Mouse (Mus musculus): Measurements from ENCODE around the gene Scap. TPM values are rescaled to one million over a fixed set of nuclear protein-coding genes. Genes with fewer than 3 reads are reported as not detected.

Gene Scap
- total and polyA plus RNA-seq, 2 experiments from 2014 or later: 49.5 to 111 TPM

DNA sequence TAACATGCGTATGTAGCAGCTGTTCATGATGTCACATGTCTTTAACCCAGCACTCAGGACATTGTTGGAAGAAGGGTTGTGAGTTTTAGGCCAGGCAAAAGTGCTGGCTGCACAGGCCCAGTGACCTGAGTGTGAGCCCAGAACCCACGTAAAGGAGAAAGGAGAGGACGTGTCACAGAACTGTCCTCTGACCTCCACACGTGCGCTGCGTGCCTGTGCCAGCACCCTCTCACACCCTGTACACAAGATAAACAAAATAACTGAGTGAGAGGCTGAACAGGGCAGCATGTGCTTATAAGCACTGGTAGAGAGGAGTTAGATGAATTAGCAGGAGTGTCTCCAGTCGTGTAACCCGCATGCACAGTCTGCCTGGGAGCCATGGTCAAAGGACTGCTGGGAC lies 16.6 kb upstream of the Scap start:
- H3K4me2 ChIP-seq (ENCODE audit: low read depth): no peak overlapping the region
- no peaks in the 10 kb centered on the region for H3K4me1 ChIP-seq (ENCODE audit: insufficient read depth)
- ATAC-seq (no peak), DNase-seq (no peak)
- no peaks in the 10 kb centered on the region for H3K9me3 ChIP-seq (ENCODE audit: low read length)
- H3K27ac ChIP-seq (ENCODE audit: low read depth, low read length): no peak overlapping the region
- no peak overlapping the region for H3K4me3 ChIP-seq (ENCODE audit: low read depth, low read length)
- TF ChIP-seq CTCF (IDR thresholded peaks at IDR 0.05; ENCODE audit: low read depth): no peak
- H3K36me3 ChIP-seq (ENCODE audit: insufficient read depth): peaks cover 57% of the 10 kb centered on the region
- WGBS: 98% methylated on average over 8 of the region's 8 CpGs
- no peaks in the 10 kb centered on the region for H3K27me3 ChIP-seq (ENCODE audit: insufficient read depth, low read length)
- H3K9ac ChIP-seq: no peak overlapping the region

DNA sequence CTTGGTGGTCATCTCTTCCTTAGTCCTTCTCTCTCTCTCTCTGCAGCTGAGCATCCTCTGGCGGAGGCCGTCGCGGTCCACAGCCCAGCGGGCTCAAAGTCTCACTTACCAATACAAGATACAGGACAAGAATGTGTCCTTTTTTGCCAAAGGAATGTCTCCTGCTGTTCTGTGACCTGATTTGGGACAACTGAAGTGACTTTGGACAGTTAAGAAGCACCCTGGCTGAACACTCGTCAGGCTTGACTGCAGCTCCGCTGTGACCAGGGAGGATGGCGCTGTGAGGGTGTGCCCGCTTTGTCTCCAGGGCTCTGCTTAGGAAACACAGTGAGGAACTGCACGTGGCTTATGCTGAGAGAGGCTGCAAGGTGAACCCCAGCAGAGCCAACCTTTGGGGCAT lies 12.3 kb upstream of the Scap start:
- H3K4me1 ChIP-seq (ENCODE audit: insufficient read depth): no peaks in the 10 kb centered on the region
- no peak overlapping the region for H3K9ac ChIP-seq
- H3K27ac ChIP-seq (ENCODE audit: low read depth, low read length): no peak overlapping the region
- DNase-seq (no peak), ATAC-seq (no peak)
- H3K36me3 ChIP-seq (ENCODE audit: insufficient read depth): peaks cover 36% of the 10 kb centered on the region
- no peaks in the 10 kb centered on the region for H3K9me3 ChIP-seq (ENCODE audit: low read length)
- H3K4me2 ChIP-seq (ENCODE audit: low read depth): no peak overlapping the region
- WGBS: 82% methylated on average over 10 of the region's 10 CpGs
- no peak for TF ChIP-seq CTCF (IDR thresholded peaks at IDR 0.05; ENCODE audit: low read depth)
- H3K4me3 ChIP-seq (ENCODE audit: low read depth, low read length): no peak overlapping the region
- H3K27me3 ChIP-seq (ENCODE audit: insufficient read depth, low read length): no peaks in the 10 kb centered on the region

DNA sequence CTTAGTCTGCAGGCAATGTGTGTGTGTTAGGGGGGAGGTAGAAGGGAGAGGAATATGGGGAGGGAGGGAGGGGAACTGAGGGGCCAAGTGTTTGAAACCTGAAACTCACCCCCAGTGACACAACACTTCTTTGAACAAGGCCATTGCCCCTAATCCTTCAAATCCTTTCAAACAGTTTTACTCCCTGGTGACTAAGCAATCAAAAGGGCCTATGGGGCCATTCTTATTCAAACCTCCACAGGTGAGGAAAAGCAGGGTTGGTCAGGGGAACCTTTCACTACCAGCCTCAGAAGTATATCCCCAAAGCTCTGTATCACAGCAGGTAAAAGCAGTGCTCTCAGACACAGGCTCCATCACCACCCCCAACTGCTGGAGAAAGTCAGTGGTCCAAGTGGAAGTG lies 10.1 kb upstream of the Scap start:
- H3K4me1 ChIP-seq (ENCODE audit: insufficient read depth): no peaks in the 10 kb centered on the region
- TF ChIP-seq CTCF (IDR thresholded peaks at IDR 0.05; ENCODE audit: low read depth): no peak
- H3K4me3 ChIP-seq (ENCODE audit: low read depth, low read length): no peak overlapping the region
- no peak for DNase-seq
- peaks cover 30% of the 10 kb centered on the region for H3K36me3 ChIP-seq (ENCODE audit: insufficient read depth)
- no peak overlapping the region for H3K9ac ChIP-seq
- H3K4me2 ChIP-seq (ENCODE audit: low read depth): no peak overlapping the region
- no peak for ATAC-seq
- no peaks in the 10 kb centered on the region for H3K27me3 ChIP-seq (ENCODE audit: insufficient read depth, low read length)
- no peak overlapping the region for H3K27ac ChIP-seq (ENCODE audit: low read depth, low read length)
- H3K9me3 ChIP-seq (ENCODE audit: low read length): no peaks in the 10 kb centered on the region

DNA sequence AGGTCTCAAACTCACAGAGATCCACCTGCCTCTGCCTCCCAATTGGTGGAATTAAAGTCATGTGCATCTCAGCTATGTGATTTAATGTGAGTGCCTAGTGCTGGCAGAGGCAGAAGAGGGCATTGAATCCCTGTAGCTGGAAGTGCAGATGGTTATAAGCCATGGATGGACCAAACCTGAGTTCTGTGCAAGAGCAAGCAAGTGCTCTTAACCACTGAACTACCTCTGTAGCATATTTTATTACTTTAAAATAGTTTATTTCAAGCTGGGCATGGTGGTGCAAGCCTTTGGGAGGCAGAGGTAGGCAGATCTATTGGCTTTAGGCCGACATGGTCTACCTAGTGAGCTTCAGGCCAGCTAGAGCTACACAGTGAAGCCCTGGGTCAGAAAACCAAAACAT lies 8.9 kb upstream of the Scap start:
- Histone ChIP-seq H3K4me2 (ENCODE audit: low read depth) (no peak overlapping the region), H3K4me1 (ENCODE audit: insufficient read depth) (no peaks in the 10 kb centered on the region), H3K27me3 (ENCODE audit: insufficient read depth, low read length) (no peaks in the 10 kb centered on the region), H3K4me3 (ENCODE audit: low read depth, low read length) (no peak overlapping the region), H3K9ac (no peak overlapping the region), H3K27ac (ENCODE audit: low read depth, low read length) (no peak overlapping the region), H3K9me3 (ENCODE audit: low read length) (no peaks in the 10 kb centered on the region), H3K36me3 (ENCODE audit: insufficient read depth) (peaks cover 20% of the 10 kb centered on the region)
- no peak for TF ChIP-seq CTCF (IDR thresholded peaks at IDR 0.05; ENCODE audit: low read depth)
- 91% methylated on average over 1 of the region's 1 CpGs for WGBS
- ATAC-seq (no peak), DNase-seq (no peak)

DNA sequence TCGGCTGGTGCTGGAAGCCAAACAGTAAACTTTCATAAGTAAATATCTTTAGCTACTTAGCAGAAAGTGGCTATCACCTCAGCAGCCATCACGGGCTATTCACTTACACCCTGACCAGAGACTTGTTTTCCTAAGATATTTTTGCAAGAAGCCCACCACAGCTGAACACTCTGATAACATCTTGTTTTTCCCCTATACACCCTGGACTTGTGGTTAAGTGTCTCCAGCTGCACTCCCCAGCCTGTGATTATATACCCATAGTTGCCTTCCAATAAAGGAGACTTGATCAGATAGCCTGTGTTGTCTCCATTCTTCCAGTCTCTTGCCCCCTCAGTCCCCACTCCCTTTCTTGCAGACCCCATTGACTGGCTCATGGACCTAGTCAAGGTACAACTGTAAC lies 4.9 kb upstream of the Scap start:
- TF ChIP-seq CTCF (IDR thresholded peaks at IDR 0.05; ENCODE audit: low read depth): no peak
- Histone ChIP-seq H3K4me3 (ENCODE audit: low read depth, low read length) (no peak overlapping the region), H3K4me2 (ENCODE audit: low read depth) (no peak overlapping the region), H3K27me3 (ENCODE audit: insufficient read depth, low read length) (no peaks in the 10 kb centered on the region), H3K4me1 (ENCODE audit: insufficient read depth) (no peaks in the 10 kb centered on the region), H3K9ac (no peak overlapping the region), H3K36me3 (ENCODE audit: insufficient read depth) (no peaks in the 10 kb centered on the region), H3K9me3 (ENCODE audit: low read length) (no peaks in the 10 kb centered on the region), H3K27ac (ENCODE audit: low read depth, low read length) (no peak overlapping the region)
- DNase-seq (no peak), ATAC-seq (no peak)
- WGBS: 88% methylated on average over 2 of the region's 2 CpGs

DNA sequence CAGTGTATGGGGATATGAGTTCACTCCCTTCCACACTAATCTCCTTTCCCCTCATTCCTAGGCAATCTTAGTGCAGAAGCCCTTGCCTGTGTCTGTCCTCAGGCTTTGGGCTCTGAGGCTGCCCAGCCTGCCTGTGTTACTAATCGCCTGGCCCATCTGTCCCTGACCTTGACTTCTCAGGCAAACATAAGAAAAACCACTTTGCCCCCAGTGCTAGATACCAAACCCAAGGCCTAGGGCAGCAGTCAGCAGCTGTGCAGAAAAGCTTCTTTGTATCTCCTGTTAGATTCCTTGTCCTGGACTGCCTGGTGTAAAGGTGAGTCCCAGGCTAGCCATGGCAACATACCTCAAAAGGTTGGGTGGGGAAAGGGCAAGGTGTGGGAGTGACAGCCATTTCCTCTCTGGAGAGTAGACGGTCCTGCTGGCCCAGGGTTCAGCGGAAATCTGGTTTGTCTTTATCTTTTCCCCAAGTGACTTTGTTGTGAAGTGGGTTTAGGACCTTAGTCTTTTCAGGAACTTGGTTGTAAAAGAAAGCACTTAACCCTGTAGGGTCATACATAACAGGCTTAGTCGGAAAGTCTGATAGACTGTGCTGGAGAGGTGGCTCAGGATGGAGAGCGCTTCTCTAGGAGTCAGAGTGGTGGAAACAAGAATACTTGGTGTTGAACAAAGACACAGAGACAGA lies 4.0 kb upstream of the Scap start:
- DNase-seq (no peak), ATAC-seq (no peak)
- 72% methylated on average over 5 of the region's 5 CpGs for WGBS
- H3K4me1 ChIP-seq (ENCODE audit: insufficient read depth): no peaks in the 10 kb centered on the region
- no peaks in the 10 kb centered on the region for H3K9me3 ChIP-seq (ENCODE audit: low read length)
- H3K4me2 ChIP-seq (ENCODE audit: low read depth): no peak overlapping the region
- TF ChIP-seq CTCF (IDR thresholded peaks at IDR 0.05; ENCODE audit: low read depth): no peak
- no peak overlapping the region for H3K27ac ChIP-seq (ENCODE audit: low read depth, low read length)
- no peaks in the 10 kb centered on the region for H3K27me3 ChIP-seq (ENCODE audit: insufficient read depth, low read length)
- H3K4me3 ChIP-seq (ENCODE audit: low read depth, low read length): no peak overlapping the region
- no peak overlapping the region for H3K9ac ChIP-seq
- H3K36me3 ChIP-seq (ENCODE audit: insufficient read depth): no peaks in the 10 kb centered on the region

DNA sequence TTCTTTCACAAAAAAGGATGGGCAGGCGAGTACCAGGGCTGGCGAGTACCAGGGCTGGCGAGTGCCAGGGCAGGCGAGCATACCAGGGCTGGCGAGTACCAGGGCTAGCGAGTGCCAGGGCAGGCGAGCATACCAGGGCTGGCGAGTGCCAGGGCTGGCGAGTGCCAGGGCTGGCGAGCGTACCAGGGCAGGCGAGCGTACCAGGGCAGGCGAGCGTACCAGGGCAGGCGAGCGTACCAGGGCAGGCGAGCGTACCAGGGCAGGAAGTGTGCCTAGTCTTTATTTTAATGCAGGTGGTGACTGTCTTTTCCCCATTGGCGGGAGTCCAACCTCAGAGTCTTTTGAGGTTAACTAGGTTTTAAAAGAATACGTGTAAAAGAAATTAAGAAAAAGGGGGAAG lies 3.4 kb upstream of the Scap start:
- DNase-seq (no peak), ATAC-seq (no peak)
- no peak overlapping the region for H3K9ac ChIP-seq
- no peak overlapping the region for H3K4me2 ChIP-seq (ENCODE audit: low read depth)
- no peak for TF ChIP-seq CTCF (IDR thresholded peaks at IDR 0.05; ENCODE audit: low read depth)
- H3K9me3 ChIP-seq (ENCODE audit: low read length): no peaks in the 10 kb centered on the region
- H3K36me3 ChIP-seq (ENCODE audit: insufficient read depth): no peaks in the 10 kb centered on the region
- no peak overlapping the region for H3K27ac ChIP-seq (ENCODE audit: low read depth, low read length)
- no peak overlapping the region for H3K4me3 ChIP-seq (ENCODE audit: low read depth, low read length)
- WGBS: 71% methylated on average over 21 of the region's 21 CpGs
- H3K4me1 ChIP-seq (ENCODE audit: insufficient read depth): peaks cover 5% of the 10 kb centered on the region; the same call in 1 of the 2 replicates
- no peaks in the 10 kb centered on the region for H3K27me3 ChIP-seq (ENCODE audit: insufficient read depth, low read length)
